Mouse (Mus musculus): ENCODE results near the gene Zfp335.
A peak's percentile ranks its signal among the peaks of the same experiment; 100 is the strongest.

The Zfp335 gene

GRCm38 (mm10) chr2:164924100-164924857 lies 12.7 kb upstream of the Zfp335 start:
- peak; percentile 88 to 90 for DNase-seq (ENCODE audit: low spot score in 2 of 2)

- DNase-seq (ENCODE audit: low spot score in 2 of 2), result no peak
Observed at GRCm38 (mm10) chr2:164923291-164923690, 11.7 kb upstream of the Zfp335 start.

GRCm38 (mm10) chr2:164921984-164922383 lies 10.4 kb upstream of the Zfp335 start:
- DNase-seq (ENCODE audit: low spot score in 2 of 2), result no peak

- DNase-seq (ENCODE audit: low spot score in 2 of 2), result no peak
Observed at GRCm38 (mm10) chr2:164918325-164918724, 6.8 kb upstream of the Zfp335 start.

GRCm38 (mm10) chr2:164917371-164917770 lies 5.8 kb upstream of the Zfp335 start:
- no peak for DNase-seq (ENCODE audit: low spot score in 2 of 2)

- DNase-seq (ENCODE audit: low spot score in 2 of 2), result no peak
Observed at GRCm38 (mm10) chr2:164916820-164917219, 5.3 kb upstream of the Zfp335 start.

- DNase-seq (ENCODE audit: low spot score in 2 of 2), result no peak
Observed at GRCm38 (mm10) chr2:164913428-164913786, 1.9 kb upstream of the Zfp335 start.

- no peak for DNase-seq (ENCODE audit: low spot score in 2 of 2)
Observed at GRCm38 (mm10) chr2:164912749-164913427, 1.3 kb upstream of the Zfp335 start.

- peak; percentile 69 to 88 for DNase-seq (ENCODE audit: low spot score in 2 of 2)
Observed at GRCm38 (mm10) chr2:164912151-164912550, 594 bp upstream of the Zfp335 start.

GRCm38 (mm10) chr2:164910360-164911061 lies 1.0 kb downstream of the Zfp335 start:
- DNase-seq (ENCODE audit: low spot score in 2 of 2), result no peak

GRCm38 (mm10) chr2:164909542-164909941 lies 2.0 kb downstream of the Zfp335 start:
- no peak for DNase-seq (ENCODE audit: low spot score in 2 of 2)

GRCm38 (mm10) chr2:164909100-164909499 lies 2.5 kb downstream of the Zfp335 start:
- no peak for DNase-seq (ENCODE audit: low spot score in 2 of 2)

- no peak for DNase-seq (ENCODE audit: low spot score in 2 of 2)
Observed at GRCm38 (mm10) chr2:164908011-164908410, 3.5 kb downstream of the Zfp335 start.

GRCm38 (mm10) chr2:164907511-164907910 lies 4.0 kb downstream of the Zfp335 start:
- no peak for DNase-seq (ENCODE audit: low spot score in 2 of 2)

GRCm38 (mm10) chr2:164906071-164906470 lies 5.5 kb downstream of the Zfp335 start:
- DNase-seq (ENCODE audit: low spot score in 2 of 2), result no peak

GRCm38 (mm10) chr2:164903496-164903895 lies 8.1 kb downstream of the Zfp335 start:
- no peak for DNase-seq (ENCODE audit: low spot score in 2 of 2)

- DNase-seq (ENCODE audit: low spot score in 2 of 2), result no peak
Observed at GRCm38 (mm10) chr2:164901380-164901779, 10.2 kb downstream of the Zfp335 start.

GRCm38 (mm10) chr2:164899723-164900459 lies 11.7 kb downstream of the Zfp335 start:
- DNase-seq (ENCODE audit: low spot score in 2 of 2), result no peak

GRCm38 (mm10) chr2:164899034-164899433 lies 12.5 kb downstream of the Zfp335 start:
- no peak for DNase-seq (ENCODE audit: low spot score in 2 of 2)

GRCm38 (mm10) chr2:164898008-164898407 lies 13.5 kb downstream of the Zfp335 start:
- no peak for DNase-seq (ENCODE audit: low spot score in 2 of 2)

- no peak for DNase-seq (ENCODE audit: low spot score in 2 of 2)
Observed at GRCm38 (mm10) chr2:164895885-164896284, 15.7 kb downstream of the Zfp335 start.

- no peak for DNase-seq (ENCODE audit: low spot score in 2 of 2)
Observed at GRCm38 (mm10) chr2:164894644-164895043, 16.9 kb downstream of the Zfp335 start.

Measured in right cerebral cortex, postnatal 10 days (tissue).